Mouse (Mus musculus): ENCODE measurements around the gene Ubash3b. TPM values are rescaled to one million over a fixed set of nuclear protein-coding genes. Genes with fewer than 3 reads are reported as not detected.

Ubash3b gene
- total RNA-seq, 4 experiments from 2014 or later: 0.17 to 0.34 (median 0.27) TPM; not detected in 1

- DNase-seq (ENCODE audit: low spot score in 2 of 2): no peak
Observed at GRCm38 (mm10) chr9:41136691-41137467, 24.6 kb downstream of the Ubash3b start.

GRCm38 (mm10) chr9:41136273-41136672 lies 25.2 kb downstream of the Ubash3b start:
- DNase-seq (ENCODE audit: low spot score in 2 of 2): no peak

- no peak for DNase-seq (ENCODE audit: low spot score in 2 of 2)
Observed at GRCm38 (mm10) chr9:41134907-41135306, 26.6 kb downstream of the Ubash3b start.

- no peak for DNase-seq (ENCODE audit: low spot score in 2 of 2)
Observed at GRCm38 (mm10) chr9:41130563-41130962, 30.9 kb downstream of the Ubash3b start.

GRCm38 (mm10) chr9:41129802-41130480 lies 31.6 kb downstream of the Ubash3b start:
- no peak for DNase-seq (ENCODE audit: low spot score in 2 of 2)

GRCm38 (mm10) chr9:41129273-41129672 lies 32.2 kb downstream of the Ubash3b start:
- no peak for DNase-seq (ENCODE audit: low spot score in 2 of 2)

- DNase-seq (ENCODE audit: low spot score in 2 of 2): no peak
Observed at GRCm38 (mm10) chr9:41126723-41127122, 34.8 kb downstream of the Ubash3b start.

GRCm38 (mm10) chr9:41124305-41124704 lies 37.2 kb downstream of the Ubash3b start:
- no peak for DNase-seq (ENCODE audit: low spot score in 2 of 2)

- no peak for DNase-seq (ENCODE audit: low spot score in 2 of 2)
Observed at GRCm38 (mm10) chr9:41122390-41123110, 38.9 kb downstream of the Ubash3b start.

- no peak for DNase-seq (ENCODE audit: low spot score in 2 of 2)
Observed at GRCm38 (mm10) chr9:41121701-41122354, 39.7 kb downstream of the Ubash3b start.

- no peak for DNase-seq (ENCODE audit: low spot score in 2 of 2)
Observed at GRCm38 (mm10) chr9:41119958-41120357, 41.5 kb downstream of the Ubash3b start.

GRCm38 (mm10) chr9:41118065-41118464 lies 43.4 kb downstream of the Ubash3b start:
- DNase-seq (ENCODE audit: low spot score in 2 of 2): no peak

GRCm38 (mm10) chr9:41116126-41116525 lies 45.4 kb downstream of the Ubash3b start:
- no peak for DNase-seq (ENCODE audit: low spot score in 2 of 2)

- no peak for DNase-seq (ENCODE audit: low spot score in 2 of 2)
Observed at GRCm38 (mm10) chr9:41114367-41114766, 47.1 kb downstream of the Ubash3b start.

GRCm38 (mm10) chr9:41109749-41110148 lies 51.7 kb downstream of the Ubash3b start:
- DNase-seq (ENCODE audit: low spot score in 2 of 2): no peak

GRCm38 (mm10) chr9:41108324-41109180 lies 52.9 kb downstream of the Ubash3b start:
- DNase-seq (ENCODE audit: low spot score in 2 of 2): no peak

- DNase-seq (ENCODE audit: low spot score in 2 of 2): no peak
Observed at GRCm38 (mm10) chr9:41105201-41105643, 56.3 kb downstream of the Ubash3b start.

- no peak for DNase-seq (ENCODE audit: low spot score in 2 of 2)
Observed at GRCm38 (mm10) chr9:41103722-41104121, 57.8 kb downstream of the Ubash3b start.

- DNase-seq (ENCODE audit: low spot score in 2 of 2): no peak
Observed at GRCm38 (mm10) chr9:41102613-41103012, 58.9 kb downstream of the Ubash3b start.

- no peak for DNase-seq (ENCODE audit: low spot score in 2 of 2)
Observed at GRCm38 (mm10) chr9:41099897-41100296, 61.6 kb downstream of the Ubash3b start.

- no peak for DNase-seq (ENCODE audit: low spot score in 2 of 2)
Observed at GRCm38 (mm10) chr9:41099067-41099466, 62.4 kb downstream of the Ubash3b start.
